In the genomic region with DNA sequence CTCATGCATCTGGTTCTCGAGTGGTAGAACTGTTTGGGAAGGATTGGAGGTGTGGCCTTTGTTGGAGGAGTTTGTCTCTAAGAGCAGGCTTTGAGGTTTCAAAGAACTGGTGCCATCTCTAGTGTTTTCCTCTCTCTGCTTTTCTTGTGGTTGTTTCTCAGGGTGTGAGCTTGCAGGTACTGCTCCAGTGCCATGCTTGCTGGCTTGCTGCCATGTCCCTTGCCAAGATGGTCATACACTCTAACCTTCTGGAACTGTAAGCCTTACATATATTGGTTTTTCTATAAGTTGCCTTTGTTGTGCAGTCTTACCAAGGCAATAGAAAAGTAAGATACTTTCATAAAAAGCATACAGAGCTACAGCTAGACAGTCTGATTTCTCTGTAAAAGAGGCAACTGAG, we compare ENCODE assay signal across 16 mouse cellular contexts.
"Had no signal": no experiment of that assay in that cellular context is flagged by ENCODE, and none has a peak within 500 bp of the region (broad histone marks: within the 10 kb centered on the region; RNA-seq: fewer than 3 reads in every experiment).

No protein-coding gene starts in this region.

- H3K4me2 ChIP-seq: lung, embryonic 14.5 days; midbrain, embryonic 12.5 days; neural tube, embryonic 13.5 days; neural tube, embryonic 15.5 days had no signal

- ATAC-seq: midbrain, embryonic 16.5 days had no signal

- H3K4me3 ChIP-seq: midbrain, embryonic 10.5 days; midbrain, embryonic 12.5 days; myocyte; neural tube, embryonic 13.5 days; neural tube, embryonic 15.5 days had no signal

- H3K9me3 ChIP-seq: midbrain, embryonic 10.5 days; midbrain, embryonic 12.5 days; neural tube, embryonic 15.5 days had no signal

- H3K27ac ChIP-seq: midbrain, embryonic 10.5 days; midbrain, embryonic 12.5 days; neural tube, embryonic 13.5 days; neural tube, embryonic 15.5 days had no signal

- DNase-seq: lung, embryonic 14.5 days; lung, postnatal 10 days; lung, postnatal 4 days; right cerebral cortex, adult 18-20 months; right cerebral cortex, postnatal 25 days; right cerebral cortex, postnatal 4 days; spleen, adult 18-20 months; thymus, adult 18-20 months; thymus, postnatal 14 days; thymus, postnatal 36 days had no signal

- H3K36me3 ChIP-seq: midbrain, embryonic 10.5 days; midbrain, embryonic 12.5 days; neural tube, embryonic 13.5 days; neural tube, embryonic 15.5 days had no signal

- H3K9ac ChIP-seq: lung, embryonic 14.5 days; midbrain, embryonic 12.5 days; neural tube, embryonic 13.5 days; neural tube, embryonic 15.5 days had no signal
